Mouse (Mus musculus): ENCODE data around the gene Tmem220. TPM values are rescaled to one million over a fixed set of nuclear protein-coding genes. Genes with fewer than 3 reads are reported as not detected.

The Tmem220 gene
- polyA plus RNA-seq, 1 experiment from 2014 or later: 1.2 TPM

DNA sequence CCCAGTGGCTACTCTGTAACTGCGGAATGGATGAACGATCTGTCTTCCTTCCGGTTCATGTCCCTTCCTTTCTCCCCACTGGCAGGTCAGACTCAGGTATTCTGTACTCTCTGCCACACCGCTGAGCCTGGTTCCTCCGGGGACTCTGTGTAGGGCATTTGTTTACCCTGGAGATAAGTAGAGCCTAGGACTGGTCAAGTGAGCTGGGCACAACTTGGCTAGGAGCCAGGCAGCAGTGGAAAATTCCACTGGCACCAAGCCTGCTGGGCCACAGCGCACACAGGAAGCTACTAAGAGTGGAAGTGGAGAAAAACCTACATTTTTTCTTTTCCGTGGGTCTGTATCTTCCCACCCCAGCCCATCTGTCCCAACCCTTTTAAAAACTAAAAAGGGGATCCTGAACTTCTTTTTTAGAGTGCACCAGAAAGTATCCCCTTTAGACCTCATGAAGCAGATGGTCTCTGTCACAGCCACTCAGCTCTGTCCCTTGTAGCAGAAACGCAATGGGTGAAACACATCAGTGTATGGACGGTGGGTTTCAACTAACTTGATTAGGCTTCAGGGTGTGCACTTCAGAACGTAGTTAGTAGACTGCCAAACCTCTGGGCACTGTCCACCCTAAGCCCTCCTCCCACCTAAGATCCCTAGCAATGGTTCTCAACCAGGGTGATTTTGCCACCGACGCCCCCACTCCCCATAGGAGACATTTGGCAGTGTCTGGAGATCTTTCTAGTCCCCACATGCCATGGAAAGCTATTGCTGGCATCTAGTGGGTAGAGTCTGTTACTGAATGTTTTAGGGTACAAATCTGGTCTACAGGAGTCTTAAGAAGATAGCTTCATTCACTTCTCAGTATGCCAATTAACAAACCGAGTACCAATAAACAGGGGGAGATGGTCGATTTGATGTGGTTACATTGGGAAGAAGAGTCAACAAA lies 26.2 kb upstream of the Tmem220 start:
- no peak for DNase-seq (ENCODE audit: low spot score)
- 84% methylated on average over 14 of the region's 14 CpGs for WGBS
- Histone ChIP-seq H3K4me1 (peaks cover 29% of the 10 kb centered on the region), H3K27me3 (replicated peaks; ENCODE audit: low read depth, poor library complexity, severe bottlenecking) (no peaks in the 10 kb centered on the region), H3K36me3 (replicated peaks) (no peaks in the 10 kb centered on the region), H3K27ac (replicated peaks) (no peak overlapping the region), H3K9me3 (no peaks in the 10 kb centered on the region), H3K4me3 (no peak overlapping the region)

DNA sequence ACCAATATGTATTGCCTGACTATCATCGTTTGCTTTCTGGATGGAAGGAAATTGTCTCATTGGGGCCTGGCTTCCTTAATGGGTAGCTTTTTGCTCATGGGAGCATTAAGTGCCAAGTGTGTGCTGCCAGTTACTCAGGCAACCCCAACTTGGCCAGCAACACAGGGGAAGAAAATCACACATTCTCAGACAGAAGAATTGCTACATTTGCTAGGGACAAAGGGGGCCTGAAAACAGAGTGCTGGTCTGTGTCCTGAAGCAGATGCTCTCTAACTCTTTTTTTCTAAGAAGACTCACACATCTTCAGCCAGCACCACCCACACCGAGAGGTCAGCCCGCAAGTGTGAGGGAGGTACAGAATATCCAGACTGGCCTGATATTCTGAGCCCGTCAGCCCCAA lies 24.3 kb upstream of the Tmem220 start:
- Histone ChIP-seq H3K4me1 (peaks cover 29% of the 10 kb centered on the region), H3K9me3 (no peaks in the 10 kb centered on the region), H3K27me3 (replicated peaks; ENCODE audit: low read depth, poor library complexity, severe bottlenecking) (no peaks in the 10 kb centered on the region), H3K36me3 (replicated peaks) (no peaks in the 10 kb centered on the region), H3K27ac (replicated peaks) (no peak overlapping the region), H3K4me3 (no peak overlapping the region)
- DNase-seq (ENCODE audit: low spot score): no peak
- 82% methylated on average over 4 of the region's 4 CpGs for WGBS

DNA sequence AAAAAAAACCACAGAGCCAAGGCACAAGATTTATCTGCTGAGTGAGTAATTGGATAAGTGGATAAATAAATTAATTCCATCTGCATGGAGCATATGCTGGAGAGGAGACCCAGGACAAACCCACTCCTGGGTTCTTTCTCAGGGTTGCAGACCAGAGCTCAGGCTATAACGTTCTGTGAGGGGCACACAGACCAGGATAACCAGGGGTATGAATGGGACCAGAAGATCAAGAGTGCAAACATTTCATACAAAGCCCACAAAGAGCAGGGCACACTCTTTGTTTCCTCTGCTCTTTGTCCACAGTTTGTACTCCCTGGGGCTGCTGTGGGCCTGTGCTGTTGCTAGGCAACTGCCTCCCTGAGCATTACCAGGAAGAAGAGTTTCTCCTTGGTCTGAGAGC lies 23.2 kb upstream of the Tmem220 start:
- H3K4me1 ChIP-seq: peaks cover 29% of the 10 kb centered on the region
- DNase-seq (ENCODE audit: low spot score): peak; percentile 56
- 21% methylated on average over 1 of the region's 1 CpGs for WGBS
- no peaks in the 10 kb centered on the region for H3K36me3 ChIP-seq (replicated peaks)
- H3K27me3 ChIP-seq (replicated peaks; ENCODE audit: low read depth, poor library complexity, severe bottlenecking): no peaks in the 10 kb centered on the region
- no peak overlapping the region for H3K4me3 ChIP-seq
- H3K27ac ChIP-seq (replicated peaks): peak overlapping the region; percentile 52
- H3K9me3 ChIP-seq: no peaks in the 10 kb centered on the region

DNA sequence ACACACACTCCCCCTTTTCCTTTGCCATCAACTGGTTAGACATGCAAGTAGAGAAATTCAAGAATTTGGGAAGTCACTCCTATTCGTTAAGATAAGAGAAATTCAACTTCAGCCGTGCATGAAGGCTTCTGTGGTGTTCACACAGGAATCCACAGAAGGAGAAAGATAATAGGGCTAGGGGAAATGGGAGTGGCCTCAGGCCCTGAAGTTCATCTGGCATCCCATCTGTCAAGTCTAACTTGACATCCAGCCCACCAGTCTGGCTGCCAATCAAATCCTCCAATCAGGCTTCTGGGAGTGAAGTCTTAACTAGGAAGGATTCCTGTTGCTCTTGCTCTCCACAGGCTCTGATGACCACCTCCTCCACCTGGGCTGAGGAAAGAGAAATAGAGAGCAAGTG lies 22.0 kb upstream of the Tmem220 start:
- no peaks in the 10 kb centered on the region for H3K27me3 ChIP-seq (replicated peaks; ENCODE audit: low read depth, poor library complexity, severe bottlenecking)
- no peaks in the 10 kb centered on the region for H3K9me3 ChIP-seq
- H3K4me3 ChIP-seq: no peak overlapping the region
- peaks cover 29% of the 10 kb centered on the region for H3K4me1 ChIP-seq
- no peaks in the 10 kb centered on the region for H3K36me3 ChIP-seq (replicated peaks)
- H3K27ac ChIP-seq (replicated peaks): no peak overlapping the region
- no peak for DNase-seq (ENCODE audit: low spot score)
- WGBS: 75% methylated on average over 2 of the region's 2 CpGs

DNA sequence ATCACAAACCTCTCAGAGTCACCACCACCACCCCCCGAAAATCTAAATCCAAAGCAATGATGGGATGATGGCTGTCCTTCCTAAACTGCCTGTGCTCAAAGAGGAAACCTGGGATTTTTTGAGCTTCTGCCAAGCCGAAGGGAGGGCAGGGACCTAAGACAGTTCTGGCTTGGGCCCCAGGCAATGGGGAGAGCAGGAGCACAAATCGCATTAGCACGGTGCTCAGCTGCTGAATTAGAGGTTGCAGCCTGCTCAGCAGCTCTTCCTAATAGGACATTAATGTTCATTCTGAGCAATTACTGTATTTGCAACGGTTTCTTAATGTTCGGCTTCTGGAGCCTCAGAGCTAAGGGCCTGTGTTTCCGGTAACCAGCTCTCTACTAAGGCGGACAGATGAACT lies 17.0 kb upstream of the Tmem220 start:
- WGBS: 65% methylated on average over 8 of the region's 8 CpGs
- Histone ChIP-seq H3K4me3 (no peak overlapping the region), H3K27ac (replicated peaks) (no peak overlapping the region), H3K36me3 (replicated peaks) (no peaks in the 10 kb centered on the region), H3K4me1 (peaks cover 25% of the 10 kb centered on the region), H3K9me3 (no peaks in the 10 kb centered on the region), H3K27me3 (replicated peaks; ENCODE audit: low read depth, poor library complexity, severe bottlenecking) (peaks cover 5% of the 10 kb centered on the region; the same call in 1 of the 2 replicates)
- DNase-seq (ENCODE audit: low spot score): no peak

DNA sequence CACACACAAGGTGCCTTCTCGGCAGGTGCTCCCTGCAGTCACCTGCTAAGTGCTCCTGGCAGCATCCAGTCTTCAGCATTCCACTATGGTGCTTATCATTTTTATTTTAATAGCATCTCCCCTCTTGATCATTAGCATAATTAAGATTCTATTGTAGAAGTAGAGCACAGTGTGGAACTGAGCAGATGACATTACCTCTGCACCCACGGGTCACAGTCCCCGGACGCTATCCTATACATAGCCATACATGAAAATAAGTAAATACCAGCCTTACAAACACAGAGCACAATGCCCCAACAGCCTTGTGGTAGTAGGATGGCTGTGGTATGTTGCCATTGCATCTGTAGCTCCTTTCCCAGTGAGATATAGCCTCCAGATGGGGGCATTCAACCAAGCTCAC lies 16.4 kb upstream of the Tmem220 start:
- no peak overlapping the region for H3K27ac ChIP-seq (replicated peaks)
- no peaks in the 10 kb centered on the region for H3K9me3 ChIP-seq
- H3K36me3 ChIP-seq (replicated peaks): no peaks in the 10 kb centered on the region
- H3K4me3 ChIP-seq: no peak overlapping the region
- 92% methylated on average over 4 of the region's 4 CpGs for WGBS
- peaks cover 21% of the 10 kb centered on the region for H3K4me1 ChIP-seq
- peaks cover 5% of the 10 kb centered on the region; the same call in 1 of the 2 replicates for H3K27me3 ChIP-seq (replicated peaks; ENCODE audit: low read depth, poor library complexity, severe bottlenecking)
- DNase-seq (ENCODE audit: low spot score): no peak

DNA sequence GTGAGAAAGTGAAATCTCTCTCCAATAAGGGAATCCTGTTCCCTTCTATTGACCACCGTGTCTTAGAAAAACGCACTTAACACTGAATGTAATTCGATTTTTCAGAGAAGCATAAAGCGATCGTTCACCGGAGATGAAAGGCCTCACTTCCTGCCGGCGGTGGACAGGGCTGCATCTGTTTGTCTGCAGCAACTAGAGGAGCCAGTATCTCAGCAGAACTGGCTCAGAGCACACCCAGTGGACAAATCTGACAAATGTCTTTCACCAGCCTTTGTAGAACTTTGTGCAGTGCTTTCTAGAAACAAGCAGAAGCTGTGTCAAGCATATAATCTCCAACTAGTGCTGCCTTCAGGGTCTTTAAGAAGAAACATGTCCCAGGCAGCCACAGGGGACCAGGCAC lies 14.5 kb upstream of the Tmem220 start:
- H3K9me3 ChIP-seq: no peaks in the 10 kb centered on the region
- H3K27me3 ChIP-seq (replicated peaks; ENCODE audit: low read depth, poor library complexity, severe bottlenecking): peaks cover 5% of the 10 kb centered on the region; the same call in 1 of the 2 replicates
- no peaks in the 10 kb centered on the region for H3K36me3 ChIP-seq (replicated peaks)
- peaks cover 21% of the 10 kb centered on the region for H3K4me1 ChIP-seq
- peak; percentile 47 for DNase-seq (ENCODE audit: low spot score)
- no peak overlapping the region for H3K4me3 ChIP-seq
- H3K27ac ChIP-seq (replicated peaks): peak overlapping the region; percentile 68
- WGBS: 8% methylated on average over 8 of the region's 8 CpGs

DNA sequence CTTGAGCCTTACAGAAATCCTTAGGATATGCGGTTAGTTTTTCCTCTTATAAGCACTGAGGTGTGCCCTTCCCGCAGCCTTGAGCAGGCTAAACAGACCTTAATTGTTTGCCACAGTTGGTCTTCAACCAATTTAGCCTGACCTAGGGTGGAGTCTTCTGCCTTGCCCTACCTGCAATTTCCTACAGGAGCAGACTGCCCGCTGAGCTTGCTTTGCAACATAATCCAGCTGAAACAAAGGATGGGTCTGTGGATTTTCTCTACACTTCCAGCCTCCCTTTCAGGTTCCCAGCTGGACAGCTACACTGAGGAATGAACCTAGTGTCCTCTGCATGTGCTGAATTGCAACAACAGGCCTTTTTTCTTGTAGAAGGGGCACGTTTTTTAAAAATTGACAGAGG lies 13.3 kb upstream of the Tmem220 start:
- WGBS: 10% methylated on average over 4 of the region's 4 CpGs
- Histone ChIP-seq H3K27me3 (replicated peaks; ENCODE audit: low read depth, poor library complexity, severe bottlenecking) (peaks cover 5% of the 10 kb centered on the region), H3K9me3 (no peaks in the 10 kb centered on the region), H3K4me1 (peaks cover 21% of the 10 kb centered on the region), H3K4me3 (no peak overlapping the region), H3K27ac (replicated peaks) (no peak overlapping the region), H3K36me3 (replicated peaks) (no peaks in the 10 kb centered on the region)
- DNase-seq (ENCODE audit: low spot score): no peak

DNA sequence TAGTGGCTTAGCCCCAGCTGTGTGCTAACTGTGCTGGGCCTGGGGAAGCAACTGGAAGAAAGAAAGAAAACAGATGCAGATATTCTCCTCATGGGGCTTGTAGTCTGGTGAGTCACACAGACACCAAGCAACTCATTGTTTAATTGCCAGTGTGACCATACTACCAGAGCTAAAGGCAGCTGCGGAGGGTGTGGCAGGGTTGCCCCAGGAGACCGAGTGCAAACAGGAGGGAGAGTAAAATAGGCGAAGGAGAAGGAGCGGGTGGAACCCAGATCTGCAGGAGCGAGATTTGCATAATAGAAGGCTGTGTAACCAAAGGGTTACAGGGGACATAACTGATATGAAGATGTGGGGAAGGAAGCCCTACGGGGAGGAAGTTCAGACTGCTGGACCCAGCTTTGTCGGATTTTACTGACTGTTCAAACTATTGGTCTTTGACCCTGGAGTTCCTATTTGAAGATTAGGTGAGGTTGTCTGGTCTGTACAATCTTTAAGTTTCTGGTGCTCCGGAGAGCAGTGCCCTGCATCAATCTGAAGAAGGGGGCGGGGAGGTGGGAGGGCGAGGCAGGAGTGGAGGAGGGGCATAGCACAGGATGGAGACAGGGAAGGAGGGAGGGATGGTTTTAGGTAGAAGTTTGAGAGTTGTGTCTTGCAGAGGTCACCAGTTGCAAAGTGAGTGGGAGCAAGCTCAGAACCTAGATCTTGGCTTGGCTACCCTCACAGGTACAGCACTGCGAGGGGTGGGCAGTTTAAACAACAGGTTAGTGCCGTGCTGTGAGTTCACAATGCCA lies 7.0 kb upstream of the Tmem220 start:
- no peak overlapping the region for H3K27ac ChIP-seq (replicated peaks)
- H3K4me3 ChIP-seq: peak overlapping the region; percentile 30
- peaks cover 17% of the 10 kb centered on the region for H3K4me1 ChIP-seq
- no peaks in the 10 kb centered on the region for H3K36me3 ChIP-seq (replicated peaks)
- no peaks in the 10 kb centered on the region for H3K9me3 ChIP-seq
- no peak for DNase-seq (ENCODE audit: low spot score)
- 9% methylated on average over 12 of the region's 12 CpGs for WGBS
- peaks cover 20% of the 10 kb centered on the region for H3K27me3 ChIP-seq (replicated peaks; ENCODE audit: low read depth, poor library complexity, severe bottlenecking)

DNA sequence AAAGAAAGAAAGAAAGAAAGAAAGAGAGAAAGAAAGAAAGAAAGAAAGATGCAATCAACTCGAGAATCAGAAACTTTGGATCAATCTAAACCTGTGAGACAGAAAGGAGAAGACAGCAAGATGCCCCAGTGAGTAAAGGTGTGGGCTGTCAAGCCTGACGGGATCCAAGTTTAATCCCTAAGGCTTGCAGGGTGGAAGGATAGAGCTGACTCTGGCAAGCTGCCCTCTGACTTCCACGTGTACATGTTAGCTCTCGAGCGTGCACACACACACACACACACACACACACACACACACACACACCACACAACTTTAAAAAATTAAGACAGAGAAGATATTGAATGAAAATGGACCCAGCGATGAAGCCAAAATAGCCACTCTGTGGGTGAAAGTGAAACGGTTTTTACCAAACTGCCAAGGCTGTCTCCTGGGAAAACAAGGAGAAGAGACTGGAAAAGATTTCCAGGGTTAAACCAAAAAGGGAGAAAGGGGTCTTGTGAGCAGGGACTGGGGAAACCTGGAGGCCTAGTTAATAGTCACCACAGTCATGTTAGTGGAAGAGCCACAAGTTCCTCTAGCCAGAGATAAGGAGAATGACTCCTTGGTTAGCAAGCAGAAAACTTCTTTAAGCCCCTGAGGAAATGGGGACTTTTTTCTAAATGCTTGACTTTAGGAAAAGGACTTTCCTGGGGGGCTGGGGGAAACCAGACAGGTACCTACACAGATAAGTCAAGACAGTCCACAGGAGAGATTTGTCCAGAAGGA lies 5.1 kb upstream of the Tmem220 start:
- Histone ChIP-seq H3K9me3 (no peaks in the 10 kb centered on the region), H3K4me3 (no peak overlapping the region), H3K4me1 (peaks cover 17% of the 10 kb centered on the region), H3K36me3 (replicated peaks) (no peaks in the 10 kb centered on the region), H3K27me3 (replicated peaks; ENCODE audit: low read depth, poor library complexity, severe bottlenecking) (peaks cover 32% of the 10 kb centered on the region), H3K27ac (replicated peaks) (no peak overlapping the region)
- no peak for DNase-seq (ENCODE audit: low spot score)
- WGBS: 61% methylated on average over 7 of the region's 7 CpGs

DNA sequence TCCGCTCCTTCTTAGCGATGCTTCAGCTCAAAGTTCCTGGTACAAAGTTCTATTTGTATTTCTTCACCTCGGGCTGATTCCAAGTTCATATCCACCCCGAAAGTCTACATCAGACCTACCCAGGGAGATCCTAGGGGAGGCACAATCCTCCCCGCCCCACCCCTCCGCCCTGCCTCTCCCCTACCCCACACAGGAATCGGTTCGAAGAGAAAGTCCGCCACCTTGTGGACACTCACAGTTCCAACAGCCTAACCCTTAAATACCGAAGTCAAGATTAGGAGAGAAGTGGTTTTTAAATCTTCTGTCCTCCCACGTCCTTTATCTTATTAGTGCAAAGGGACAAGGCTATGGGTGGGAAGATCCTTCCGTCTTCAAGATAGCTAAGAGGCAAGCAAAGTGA lies 4.0 kb upstream of the Tmem220 start:
- 4% methylated on average over 12 of the region's 12 CpGs for WGBS
- Histone ChIP-seq H3K36me3 (replicated peaks) (no peaks in the 10 kb centered on the region), H3K4me1 (peaks cover 24% of the 10 kb centered on the region), H3K4me3 (peak overlapping the region; percentile 37; the same call in 1 of the 2 replicates), H3K27ac (replicated peaks) (no peak overlapping the region), H3K9me3 (no peaks in the 10 kb centered on the region), H3K27me3 (replicated peaks; ENCODE audit: low read depth, poor library complexity, severe bottlenecking) (peaks cover 32% of the 10 kb centered on the region)
- peak; percentile 77 for DNase-seq (ENCODE audit: low spot score)
